Mouse (Mus musculus) kidney, adult 2 months (tissue): ENCODE results near the gene Crb1. TPM values are rescaled to one million over a fixed set of nuclear protein-coding genes. Genes with fewer than 3 reads are reported as not detected.

Source experiments
- DNase-seq: peaks from one replicate; pipeline ENCODE4 v3.0.0; 2021
- H3K27ac ChIP-seq: fragments of 200-500 bp; 2 replicates; pipeline ENCODE4 v1.5.1; 2012; ENCODE audit warnings: low read depth, low read length, control low read depth, inconsistent platforms; ENCODE audit not compliant: insufficient read depth
- H3K27me3 ChIP-seq: fragments of 200-500 bp; replicated peaks from 2 replicates; pipeline ENCODE4 v1.6.1; 2012; ENCODE audit warnings: mild to moderate bottlenecking, moderate library complexity, low read length, inconsistent platforms; ENCODE audit not compliant: control insufficient read depth, insufficient read depth
- H3K36me3 ChIP-seq: fragments of 200-500 bp; 2 replicates; pipeline ENCODE4 v1.6.1; 2012; ENCODE audit warnings: mild to moderate bottlenecking, moderate library complexity, low read length, inconsistent platforms; ENCODE audit not compliant: control insufficient read depth, insufficient read depth
- H3K4me1 ChIP-seq: fragments of 200-500 bp; 2 replicates; pipeline ENCODE4 v1.6.1; 2011; ENCODE audit warnings: low read length; ENCODE audit not compliant: control insufficient read depth, insufficient read depth
- H3K4me3 ChIP-seq: fragments of 200-500 bp; 2 replicates; pipeline ENCODE4 v1.5.1; 2011; ENCODE audit warnings: mild to moderate bottlenecking, low read depth, low read length, control low read depth; ENCODE audit not compliant: insufficient read depth
- CTCF ChIP-seq: fragments of 200-500 bp; conservative IDR thresholded peaks from 2 replicates; pipeline ENCODE4 v1.5.1; 2011; ENCODE audit warnings: low read depth, mild to moderate bottlenecking, control low read depth, low read length, moderate library complexity, mixed read lengths; ENCODE audit not compliant: insufficient read depth, insufficient read length
- POLR2A ChIP-seq: fragments of 200-500 bp; IDR thresholded peaks from one replicate; pipeline ENCODE4 v1.6.1; 2011; ENCODE audit warnings: low read depth, low read length, control low read depth
- WGBS: fragments of 180-500 bp; shearing (Covaris S2); methylation state at CpG from one replicate; pipeline ENCODE4 v1.1.7; 2018; 5-methylcytosine and 5-hydroxymethylcytosine counted together
- polyA plus RNA-seq: library from polyadenylated mRNA; depleted of rRNA; stranded (reverse); fragments of >200 nt; gene quantifications from 2 replicates; pipeline ENCODE4 v1.2.3, GENCODE M21; 2012

Gene Crb1
- polyA plus RNA-seq, 1 experiment: 0.23 TPM

- DNase-seq: no peak
- WGBS: 87% methylated on average over 3 of the region's 3 CpGs
- Histone ChIP-seq H3K27me3 (no peaks in the 10 kb centered on the region), H3K4me1 (no peaks in the 10 kb centered on the region), H3K4me3 (no peak overlapping the region), H3K27ac (no peak overlapping the region), H3K36me3 (no peaks in the 10 kb centered on the region)
- TF ChIP-seq CTCF (no peak), POLR2A (no peak)
Measured at GRCm38 (mm10) chr1:139192635-139193034, 184.3 kb downstream of the Crb1 start.

DNA sequence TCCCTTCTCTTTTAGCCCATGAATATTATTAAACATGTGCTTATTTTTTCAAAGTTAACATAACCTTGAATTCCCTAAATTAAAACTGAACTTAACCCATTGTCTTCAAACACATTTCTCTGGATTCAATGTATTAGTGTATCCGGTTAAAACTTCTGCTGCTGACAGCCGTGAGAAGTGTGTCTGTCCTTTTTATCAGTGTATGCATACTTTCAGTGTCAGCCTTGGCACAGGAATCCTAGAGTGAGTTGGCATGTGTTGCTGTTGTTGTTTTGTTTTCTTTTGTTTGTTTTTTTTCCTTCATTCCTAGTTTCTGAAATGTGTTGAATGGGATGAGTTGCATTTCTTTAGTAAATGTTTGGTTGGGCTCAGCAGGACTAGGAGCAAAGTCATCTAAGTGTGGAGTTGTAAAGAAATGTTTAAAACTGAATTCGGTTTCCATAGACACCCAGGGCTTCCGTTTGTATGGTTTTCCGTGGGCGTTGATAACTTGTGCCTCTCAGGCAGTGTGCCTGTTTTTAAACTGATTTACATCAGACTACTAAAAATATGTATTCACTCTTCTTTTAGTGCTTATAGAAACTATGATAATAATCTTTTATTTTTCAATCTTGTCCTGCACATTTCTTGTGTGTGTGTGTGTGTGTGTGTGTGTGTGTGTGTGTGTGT is 196.3 kb downstream of the Crb1 start:
- no peak overlapping the region for H3K4me3 ChIP-seq
- H3K36me3 ChIP-seq: no peaks in the 10 kb centered on the region
- H3K27ac ChIP-seq: no peak overlapping the region
- TF ChIP-seq CTCF: no peak
- TF ChIP-seq POLR2A: no peak
- no peak for DNase-seq
- H3K4me1 ChIP-seq: no peaks in the 10 kb centered on the region
- no peaks in the 10 kb centered on the region for H3K27me3 ChIP-seq
- WGBS: 77% methylated on average over 6 of the region's 6 CpGs

- Histone ChIP-seq H3K27me3 (no peaks in the 10 kb centered on the region), H3K4me3 (no peak overlapping the region), H3K27ac (no peak overlapping the region), H3K36me3 (no peaks in the 10 kb centered on the region), H3K4me1 (no peaks in the 10 kb centered on the region)
- DNase-seq: no peak
- WGBS: 94% methylated on average over 1 of the region's 1 CpGs
- no peak for TF ChIP-seq POLR2A
- TF ChIP-seq CTCF: no peak
Measured at GRCm38 (mm10) chr1:139179707-139180106, 197.2 kb downstream of the Crb1 start.

DNA sequence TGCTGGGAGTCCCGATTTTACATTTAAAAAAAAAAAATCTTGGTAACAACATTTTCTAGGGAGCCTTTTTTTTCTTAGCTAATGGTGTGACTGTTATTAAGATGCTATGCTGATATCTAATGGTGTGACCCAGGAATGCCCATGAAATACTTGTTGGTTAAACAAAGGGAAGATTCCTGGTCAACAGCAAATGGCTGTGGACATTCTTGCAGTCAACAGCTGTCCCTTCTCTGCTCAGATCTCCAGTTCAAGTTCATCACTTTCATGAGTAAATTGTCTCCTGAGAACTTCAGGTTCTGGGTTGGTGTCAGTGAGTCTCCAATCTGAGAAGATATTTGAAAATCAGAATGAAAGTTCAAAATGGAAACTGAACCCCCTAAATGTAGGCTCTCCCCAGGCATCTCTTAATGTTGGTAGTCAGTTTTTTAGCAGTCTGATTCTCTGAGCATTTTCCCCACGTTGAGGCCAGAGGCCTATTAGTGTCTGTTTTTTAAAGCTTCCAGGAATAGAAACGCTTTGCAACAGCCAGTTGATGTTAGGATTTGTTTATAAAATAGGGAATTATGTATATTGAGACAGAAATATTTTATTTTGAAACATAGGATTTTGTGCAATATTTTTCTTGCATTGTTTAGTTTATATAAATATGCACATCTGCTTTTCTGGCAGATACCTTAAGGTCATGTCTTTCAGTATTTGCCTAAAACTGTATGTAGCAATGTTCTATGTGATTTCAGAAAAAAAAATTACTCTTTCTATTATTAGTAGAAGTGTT is 202.7 kb downstream of the Crb1 start:
- TF ChIP-seq CTCF: no peak
- TF ChIP-seq POLR2A: no peak
- no peaks in the 10 kb centered on the region for H3K27me3 ChIP-seq
- no peak overlapping the region for H3K27ac ChIP-seq
- peaks cover 3% of the 10 kb centered on the region; the same call in 1 of the 2 replicates for H3K36me3 ChIP-seq
- H3K4me3 ChIP-seq: no peak overlapping the region
- DNase-seq: no peak
- 80% methylated on average over 3 of the region's 3 CpGs for WGBS
- H3K4me1 ChIP-seq: no peaks in the 10 kb centered on the region

GRCm38 (mm10) chr1:139162814-139163213 is 214.1 kb downstream of the Crb1 start:
- Histone ChIP-seq H3K27me3 (no peaks in the 10 kb centered on the region), H3K4me3 (no peak overlapping the region), H3K36me3 (no peaks in the 10 kb centered on the region), H3K4me1 (no peaks in the 10 kb centered on the region), H3K27ac (no peak overlapping the region)
- WGBS: 35% methylated on average over 5 of the region's 5 CpGs
- TF ChIP-seq POLR2A (no peak), CTCF (peak; percentile 37)
- peak; percentile 37 for DNase-seq

DNA sequence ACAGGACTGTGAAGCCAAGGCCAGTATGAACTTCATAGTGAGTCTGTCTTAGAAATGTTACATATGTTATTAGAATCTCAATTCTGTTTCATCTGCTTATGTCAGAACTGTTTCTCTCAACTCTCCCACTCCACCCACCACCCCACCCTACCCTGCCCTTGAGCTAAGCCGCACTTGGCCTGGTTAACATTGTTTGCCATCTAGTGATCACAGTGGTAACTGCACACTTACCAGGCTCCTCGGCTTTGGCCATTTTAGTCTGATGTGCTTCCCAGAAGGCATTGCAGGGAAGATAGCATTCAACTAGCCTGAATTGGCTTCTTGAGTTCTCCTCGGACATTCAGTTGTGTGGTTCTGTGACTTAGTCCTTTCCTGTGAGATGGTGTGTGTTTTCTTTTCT is 215.3 kb downstream of the Crb1 start:
- WGBS: 51% methylated on average over 3 of the region's 3 CpGs
- DNase-seq: peak; percentile 6

DNA sequence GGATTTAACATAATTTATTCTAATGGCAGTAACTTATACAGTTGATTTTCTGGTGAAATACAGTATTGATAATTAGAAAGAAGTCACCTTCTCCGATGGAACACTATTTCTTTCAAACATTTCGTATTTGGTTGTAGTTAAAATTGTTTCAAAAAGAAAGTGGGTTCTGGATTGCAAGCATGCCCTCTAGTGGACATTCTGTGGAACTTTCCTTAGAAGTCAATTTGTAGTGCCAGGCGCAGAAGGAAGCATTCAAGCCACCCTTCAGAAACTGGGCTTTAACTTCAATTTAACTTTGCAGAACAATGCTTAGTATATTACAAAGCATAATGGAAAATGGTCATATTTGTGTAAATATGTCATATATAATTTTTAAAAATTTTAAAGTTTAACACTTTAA is 220.5 kb downstream of the Crb1 start:
- DNase-seq: peak; percentile 33
- H3K36me3 ChIP-seq: no peaks in the 10 kb centered on the region
- no peak overlapping the region for H3K27ac ChIP-seq
- H3K4me3 ChIP-seq: no peak overlapping the region
- TF ChIP-seq CTCF (peak; percentile 48), POLR2A (no peak)
- 24% methylated on average over 3 of the region's 3 CpGs for WGBS
- H3K27me3 ChIP-seq: no peaks in the 10 kb centered on the region
- H3K4me1 ChIP-seq: no peaks in the 10 kb centered on the region

More for the DNA sequence above, 215.3 kb downstream of the Crb1 start:
- Histone ChIP-seq H3K27ac (no peak overlapping the region), H3K4me3 (no peak overlapping the region), H3K4me1 (no peaks in the 10 kb centered on the region), H3K27me3 (no peaks in the 10 kb centered on the region), H3K36me3 (no peaks in the 10 kb centered on the region)
- TF ChIP-seq POLR2A: no peak
- peak; percentile 32; the same call in 1 of the 2 replicates for TF ChIP-seq CTCF
